Mouse (Mus musculus) limb, embryonic 11.5 days (tissue): ENCODE data around the gene Olfr1497. TPM values are rescaled to one million over a fixed set of nuclear protein-coding genes. Genes with fewer than 3 reads are reported as not detected.

Experiments
- ATAC-seq: fragments of 200-750 bp; cut with Nextera tagmentation; 2 replicates; pipeline ENCODE4 v1.8.0; 2017; ENCODE audit warnings: low read depth; ENCODE audit not compliant: insufficient number of reproducible peaks, low FRiP score, low TSS enrichment
- DNase-seq: peaks from one replicate; pipeline ENCODE4 v3.0.0-alpha.2; 2015; ENCODE audit warnings: low spot score
- H3K27ac ChIP-seq: fragments of 300-500 bp; sonication (generic); replicated peaks from 2 replicates; pipeline ENCODE4 v1.5.1; 2014; ENCODE audit warnings: low read depth, mild to moderate bottlenecking, low read length
- H3K27me3 ChIP-seq: fragments of 300-500 bp; sonication (generic); 2 replicates; pipeline ENCODE4 v1.6.1; 2014; ENCODE audit warnings: mild to moderate bottlenecking, low read length, mixed read lengths; ENCODE audit not compliant: control insufficient read depth, insufficient read depth
- H3K36me3 ChIP-seq: fragments of 300-500 bp; sonication (generic); 2 replicates; pipeline ENCODE4 v1.6.1; 2014; ENCODE audit warnings: mild to moderate bottlenecking, low read length, moderate library complexity, mixed read lengths; ENCODE audit not compliant: control insufficient read depth, insufficient read depth
- H3K4me1 ChIP-seq: fragments of 300-500 bp; sonication (generic); 2 replicates; pipeline ENCODE4 v1.6.1; 2014; ENCODE audit warnings: low read length, mixed read lengths; ENCODE audit not compliant: control insufficient read depth, insufficient read depth
- H3K4me2 ChIP-seq: fragments of 300-500 bp; sonication (generic); 2 replicates; pipeline ENCODE4 v1.6.1; 2014; ENCODE audit warnings: low read depth, mild to moderate bottlenecking, moderate library complexity; ENCODE audit not compliant: severe bottlenecking
- H3K4me3 ChIP-seq: fragments of 300-500 bp; sonication (generic); 2 replicates; pipeline ENCODE4 v1.5.1; 2014; ENCODE audit warnings: low read depth, low read length
- H3K9ac ChIP-seq: fragments of 300-500 bp; sonication (generic); 2 replicates; pipeline ENCODE4 v1.6.1; 2014; ENCODE audit warnings: mild to moderate bottlenecking, low read length
- H3K9me3 ChIP-seq: fragments of 300-500 bp; sonication (generic); 2 replicates; pipeline ENCODE4 v1.6.1; 2016; ENCODE audit warnings: low read length; ENCODE audit not compliant: control insufficient read depth
- WGBS: fragments of 180-500 bp; shearing (Covaris S2); extraction: QIAGEN DNeasy Blood & Tissue Kit; methylation state at CpG from one replicate; pipeline ENCODE4 v1.1.7; 2014; 5-methylcytosine and 5-hydroxymethylcytosine counted together
- polyA plus RNA-seq: library from polyadenylated mRNA; unstranded; fragments of >200 nt; fragmentation: Nextera tagmentation; extraction: Ambion mirVana; gene quantifications from 2 replicates; pipeline ENCODE4 v1.2.1, GENCODE M21; 2014

Olfr1497 gene
- polyA plus RNA-seq, 1 experiment from 2014 or later: not detected

GRCm38 (mm10) chr19:13768565-13769276 is 29.3 kb downstream of the Olfr1497 start:
- Histone ChIP-seq H3K4me3 (no peak overlapping the region), H3K9ac (no peak overlapping the region), H3K4me2 (no peak overlapping the region), H3K4me1 (no peaks in the 10 kb centered on the region), H3K27me3 (no peaks in the 10 kb centered on the region), H3K9me3 (no peaks in the 10 kb centered on the region; the same call in 1 of the 2 replicates), H3K27ac (no peak overlapping the region), H3K36me3 (no peaks in the 10 kb centered on the region)
- no peak for ATAC-seq
- no peak for DNase-seq
- WGBS: 93% methylated on average over 9 of the region's 9 CpGs

GRCm38 (mm10) chr19:13764306-13764705 is 33.7 kb downstream of the Olfr1497 start, which contains the start of gene Olfr1495:
Olfr1495 (plus strand) TSS chr19:13764606.
- no peak within 1 kb of the TSS for H3K9ac ChIP-seq

GRCm38 (mm10) chr19:13749366-13749765 is 48.6 kb downstream of the Olfr1497 start:
- H3K4me3 ChIP-seq: no peak overlapping the region
- no peak overlapping the region for H3K9ac ChIP-seq
- no peaks in the 10 kb centered on the region for H3K36me3 ChIP-seq
- 100% methylated on average over 1 of the region's 1 CpGs for WGBS
- H3K4me1 ChIP-seq: no peaks in the 10 kb centered on the region
- ATAC-seq (no peak), DNase-seq (no peak)
- no peaks in the 10 kb centered on the region; the same call in 1 of the 2 replicates for H3K9me3 ChIP-seq
- H3K27ac ChIP-seq: no peak overlapping the region
- no peak overlapping the region for H3K4me2 ChIP-seq
- no peaks in the 10 kb centered on the region for H3K27me3 ChIP-seq

More at GRCm38 (mm10) chr19:13764306-13764705, 33.7 kb downstream of the Olfr1497 start, which contains the start of gene Olfr1495:
- Histone ChIP-seq H3K4me1 (no peaks in the 10 kb centered on the region), H3K9me3 (no peaks in the 10 kb centered on the region; the same call in 1 of the 2 replicates), H3K27me3 (no peaks in the 10 kb centered on the region), H3K4me3 (no peak within 1 kb of the TSS), H3K36me3 (no peaks in the 10 kb centered on the region), H3K27ac (no peak within 1 kb of the TSS), H3K4me2 (no peak within 1 kb of the TSS)
- DNase-seq (no peak), ATAC-seq (no peak)
- WGBS: 89% methylated on average over 3 of the region's 3 CpGs

Other genes starting within 250 kb of the Olfr1497 start
- not detected in 2 replicates for gene Olfr1484, start 214.7 kb downstream of the Olfr1497 start, polyA plus RNA-seq
- not detected in 2 replicates for gene Olfr1487, start 180.8 kb downstream of the Olfr1497 start, polyA plus RNA-seq
- not detected in 2 replicates for gene Olfr1489, start 166.6 kb downstream of the Olfr1497 start, polyA plus RNA-seq
- not detected in 2 replicates for gene Olfr1490, start 147.1 kb downstream of the Olfr1497 start, polyA plus RNA-seq
- gene Olfr1491, start 100.9 kb downstream of the Olfr1497 start, polyA plus RNA-seq: not detected in 2 replicates
- not detected in 2 replicates for gene Olfr1493-ps1, start 74.9 kb downstream of the Olfr1497 start, polyA plus RNA-seq
- gene Olfr1494, start 58.5 kb downstream of the Olfr1497 start, polyA plus RNA-seq: not detected in 2 replicates
- gene Olfr1495, start 33.6 kb downstream of the Olfr1497 start, polyA plus RNA-seq: not detected in 2 replicates
- gene Olfr1496, start 20.3 kb downstream of the Olfr1497 start, polyA plus RNA-seq: not detected in 2 replicates
- gene Olfr1499, start 21.2 kb upstream of the Olfr1497 start, polyA plus RNA-seq: not detected in 2 replicates
- gene Olfr1500, start 32.3 kb upstream of the Olfr1497 start, polyA plus RNA-seq: not detected in 2 replicates
- not detected in 2 replicates for gene Olfr1501, start 52.5 kb upstream of the Olfr1497 start, polyA plus RNA-seq
- gene Olfr1502, start 63.6 kb upstream of the Olfr1497 start, polyA plus RNA-seq: not detected in 2 replicates
- not detected in 2 replicates for gene Olfr1504, start 99.7 kb upstream of the Olfr1497 start, polyA plus RNA-seq
- gene Olfr1505, start 115.3 kb upstream of the Olfr1497 start, polyA plus RNA-seq: not detected in 2 replicates